Mouse (Mus musculus) neural tube, embryonic 13.5 days (tissue): ENCODE measurements around the gene 9130008F23Rik. TPM values are rescaled to one million over a fixed set of nuclear protein-coding genes. Genes with fewer than 3 reads are reported as not detected.

Source experiments
- ATAC-seq: fragments of 200-750 bp; cut with Nextera tagmentation; 2 replicates; pipeline ENCODE4 v1.8.0; 2017; ENCODE audit warnings: low read depth, mild to moderate bottlenecking, moderate TSS enrichment, moderate library complexity
- H3K27ac ChIP-seq: fragments of 300-500 bp; sonication (generic); replicated peaks from 2 replicates; pipeline ENCODE4 v1.5.1; 2015; ENCODE audit warnings: moderate library complexity, mild to moderate bottlenecking, inconsistent platforms
- H3K27me3 ChIP-seq: fragments of 300-500 bp; sonication (generic); 2 replicates; pipeline ENCODE4 v1.6.1; 2015; ENCODE audit warnings: mild to moderate bottlenecking, inconsistent platforms
- H3K36me3 ChIP-seq: fragments of 300-500 bp; sonication (generic); 2 replicates; pipeline ENCODE4 v1.6.1; 2015; ENCODE audit warnings: mild to moderate bottlenecking, inconsistent platforms
- H3K4me1 ChIP-seq: fragments of 300-500 bp; sonication (generic); replicated peaks from 2 replicates; pipeline ENCODE4 v1.6.1; 2015; ENCODE audit warnings: inconsistent platforms
- H3K4me2 ChIP-seq: fragments of 300-500 bp; sonication (generic); 2 replicates; pipeline ENCODE4 v1.6.1; 2015; ENCODE audit warnings: inconsistent platforms, mild to moderate bottlenecking, moderate library complexity
- H3K4me3 ChIP-seq: fragments of 300-500 bp; sonication (generic); 2 replicates; pipeline ENCODE4 v1.5.1; 2015; ENCODE audit warnings: mild to moderate bottlenecking, inconsistent platforms
- H3K9ac ChIP-seq: fragments of 300-500 bp; sonication (generic); 2 replicates; pipeline ENCODE4 v1.6.1; 2015; ENCODE audit warnings: moderate library complexity, mild to moderate bottlenecking, inconsistent platforms
- H3K9me3 ChIP-seq: fragments of 300-500 bp; sonication (generic); 2 replicates; pipeline ENCODE4 v1.6.1; 2016; ENCODE audit warnings: inconsistent platforms
- WGBS: fragments of 180-500 bp; shearing (Covaris S2); methylation state at CpG from one replicate; pipeline ENCODE4 v1.1.7; 2015; 5-methylcytosine and 5-hydroxymethylcytosine counted together
- polyA plus RNA-seq: library from polyadenylated mRNA; unstranded; fragments of >200 nt; fragmentation: Nextera tagmentation; extraction: Ambion mirVana; gene quantifications from 2 replicates; pipeline ENCODE4 v1.2.1, GENCODE M21; 2015

9130008F23Rik gene
- polyA plus RNA-seq, 1 experiment from 2014 or later: 0.32 TPM

GRCm38 (mm10) chr17:40877741-40878140 is 2.6 kb downstream of the 9130008F23Rik start:
- WGBS: 33% methylated on average over 3 of the region's 3 CpGs
- Histone ChIP-seq H3K27ac (no peak overlapping the region), H3K4me3 (no peak overlapping the region), H3K9ac (no peak overlapping the region), H3K27me3 (peaks cover 7% of the 10 kb centered on the region), H3K4me2 (no peak overlapping the region), H3K36me3 (no peaks in the 10 kb centered on the region), H3K4me1 (peaks cover 11% of the 10 kb centered on the region), H3K9me3 (no peaks in the 10 kb centered on the region)
- ATAC-seq: no peak

- Histone ChIP-seq H3K27me3 (peaks cover 7% of the 10 kb centered on the region), H3K27ac (no peak overlapping the region), H3K36me3 (no peaks in the 10 kb centered on the region), H3K4me1 (peaks cover 10% of the 10 kb centered on the region), H3K4me2 (no peak overlapping the region), H3K9ac (no peak overlapping the region), H3K9me3 (no peaks in the 10 kb centered on the region), H3K4me3 (no peak overlapping the region)
- 98% methylated on average over 1 of the region's 1 CpGs for WGBS
- no peak for ATAC-seq
These were observed 4.8 kb downstream of the 9130008F23Rik start for GRCm38 (mm10) chr17:40875568-40875967.

GRCm38 (mm10) chr17:40874701-40875100 is 5.7 kb downstream of the 9130008F23Rik start:
- no peak for ATAC-seq
- Histone ChIP-seq H3K9ac (no peak overlapping the region), H3K27ac (no peak overlapping the region), H3K36me3 (no peaks in the 10 kb centered on the region), H3K4me2 (no peak overlapping the region), H3K4me1 (peaks cover 1% of the 10 kb centered on the region), H3K4me3 (no peak overlapping the region), H3K27me3 (peaks cover 6% of the 10 kb centered on the region), H3K9me3 (no peaks in the 10 kb centered on the region)
- WGBS: 89% methylated on average over 3 of the region's 3 CpGs

GRCm38 (mm10) chr17:40873582-40874011 is 6.8 kb downstream of the 9130008F23Rik start:
- Histone ChIP-seq H3K27ac (no peak overlapping the region), H3K27me3 (no peaks in the 10 kb centered on the region), H3K4me1 (no peaks in the 10 kb centered on the region), H3K4me2 (no peak overlapping the region), H3K36me3 (no peaks in the 10 kb centered on the region), H3K9me3 (no peaks in the 10 kb centered on the region), H3K4me3 (no peak overlapping the region), H3K9ac (no peak overlapping the region)
- WGBS: 48% methylated on average over 2 of the region's 2 CpGs
- ATAC-seq: no peak

- no peaks in the 10 kb centered on the region for H3K9me3 ChIP-seq
- H3K27me3 ChIP-seq: no peaks in the 10 kb centered on the region
- H3K36me3 ChIP-seq: no peaks in the 10 kb centered on the region
- no peak overlapping the region for H3K4me3 ChIP-seq
- no peak overlapping the region for H3K4me2 ChIP-seq
- no peak overlapping the region for H3K9ac ChIP-seq
- 98% methylated on average over 6 of the region's 6 CpGs for WGBS
- no peaks in the 10 kb centered on the region for H3K4me1 ChIP-seq
- ATAC-seq: no peak
- no peak overlapping the region for H3K27ac ChIP-seq
These were observed 7.7 kb downstream of the 9130008F23Rik start for GRCm38 (mm10) chr17:40872626-40873025.

- no peak overlapping the region for H3K4me3 ChIP-seq
- 79% methylated on average over 10 of the region's 10 CpGs for WGBS
- H3K36me3 ChIP-seq: no peaks in the 10 kb centered on the region
- H3K27me3 ChIP-seq: no peaks in the 10 kb centered on the region
- H3K9me3 ChIP-seq: no peaks in the 10 kb centered on the region
- H3K4me2 ChIP-seq: no peak overlapping the region
- no peak overlapping the region for H3K27ac ChIP-seq
- H3K4me1 ChIP-seq: no peaks in the 10 kb centered on the region
- ATAC-seq: no peak
- H3K9ac ChIP-seq: no peak overlapping the region
These were observed 11.2 kb downstream of the 9130008F23Rik start for GRCm38 (mm10) chr17:40868952-40869747.

- Histone ChIP-seq H3K4me1 (no peaks in the 10 kb centered on the region), H3K27ac (no peak overlapping the region), H3K4me3 (no peak overlapping the region), H3K27me3 (no peaks in the 10 kb centered on the region), H3K4me2 (no peak overlapping the region), H3K36me3 (no peaks in the 10 kb centered on the region), H3K9ac (no peak overlapping the region), H3K9me3 (no peaks in the 10 kb centered on the region)
- no peak for ATAC-seq
These were observed 25.3 kb downstream of the 9130008F23Rik start for GRCm38 (mm10) chr17:40855065-40855464.

- Histone ChIP-seq H3K9me3 (no peaks in the 10 kb centered on the region), H3K4me2 (no peak overlapping the region), H3K27me3 (no peaks in the 10 kb centered on the region), H3K36me3 (no peaks in the 10 kb centered on the region), H3K4me1 (no peaks in the 10 kb centered on the region), H3K9ac (no peak overlapping the region), H3K4me3 (no peak overlapping the region), H3K27ac (no peak overlapping the region)
- ATAC-seq: no peak
These were observed 43.1 kb downstream of the 9130008F23Rik start for GRCm38 (mm10) chr17:40837308-40837707.

GRCm38 (mm10) chr17:40831870-40832269 is 48.5 kb downstream of the 9130008F23Rik start:
- Histone ChIP-seq H3K9ac (no peak overlapping the region), H3K9me3 (no peaks in the 10 kb centered on the region), H3K4me2 (no peak overlapping the region), H3K27me3 (no peaks in the 10 kb centered on the region), H3K4me3 (no peak overlapping the region), H3K27ac (no peak overlapping the region), H3K4me1 (no peaks in the 10 kb centered on the region), H3K36me3 (no peaks in the 10 kb centered on the region)
- 66% methylated on average over 2 of the region's 2 CpGs for WGBS
- ATAC-seq: no peak

Other genes starting within 250 kb of the 9130008F23Rik start
- gene Esp3, start 248.5 kb downstream of the 9130008F23Rik start, polyA plus RNA-seq: not detected in 2 replicates
- gene Esp1, start 153.4 kb downstream of the 9130008F23Rik start, polyA plus RNA-seq: not detected in 2 replicates
- not detected in 2 replicates for gene Crisp2, start 73.6 kb downstream of the 9130008F23Rik start, polyA plus RNA-seq
- gene Rhag, start 69.4 kb downstream of the 9130008F23Rik start, polyA plus RNA-seq: 0.55 and 0.95 TPM in 2 replicates
- gene Glyatl3, start 33.8 kb upstream of the 9130008F23Rik start, polyA plus RNA-seq: not detected in 2 replicates
- gene Mut, start 54.1 kb upstream of the 9130008F23Rik start, polyA plus RNA-seq: 23.6 and 26.5 TPM in 2 replicates
- gene Cenpq, start 54.5 kb upstream of the 9130008F23Rik start, polyA plus RNA-seq: 11.7 and 13.0 TPM in 2 replicates